Mouse (Mus musculus): ENCODE data around the gene Slc25a44.

Gene Slc25a44

DNA sequence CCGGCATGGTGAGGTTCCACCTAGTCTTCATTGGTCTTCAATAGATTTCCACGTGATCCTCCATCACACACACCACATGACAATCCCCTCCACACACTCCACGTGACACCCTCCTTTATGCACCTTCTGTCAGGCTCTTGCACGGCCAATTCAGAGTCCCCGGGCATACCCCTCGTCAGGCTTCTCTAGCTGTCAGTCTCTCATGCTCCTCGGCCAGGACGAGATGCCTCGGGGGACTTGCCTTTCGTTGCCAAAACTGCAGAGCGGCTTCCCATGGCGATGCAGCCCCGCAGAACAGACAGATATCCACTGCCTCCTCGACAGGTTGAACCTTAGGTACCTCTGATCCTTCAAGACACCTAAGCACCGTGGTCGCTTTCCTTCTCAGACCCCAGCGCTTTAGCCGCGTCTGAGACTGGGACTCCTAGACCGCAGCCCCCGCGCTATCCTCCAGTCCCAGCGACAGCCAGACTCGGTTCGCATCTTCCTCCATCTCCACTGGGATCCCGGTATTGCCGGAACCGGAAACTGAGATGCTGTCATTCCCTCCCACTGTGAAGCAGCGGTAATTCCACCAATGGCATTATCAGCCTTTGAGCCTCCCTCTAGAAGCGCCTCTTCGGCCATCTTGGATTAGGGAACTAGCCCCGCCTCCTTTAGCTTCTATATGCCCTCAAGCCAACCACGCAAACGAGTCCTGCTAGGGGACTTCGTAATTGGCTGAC is at the start of gene Slc25a44:
TSS of gene Slc25a44 (minus strand) at position 535 of the 725 bp plus-strand sequence.
- DNase-seq: peak; percentile 97

DNA sequence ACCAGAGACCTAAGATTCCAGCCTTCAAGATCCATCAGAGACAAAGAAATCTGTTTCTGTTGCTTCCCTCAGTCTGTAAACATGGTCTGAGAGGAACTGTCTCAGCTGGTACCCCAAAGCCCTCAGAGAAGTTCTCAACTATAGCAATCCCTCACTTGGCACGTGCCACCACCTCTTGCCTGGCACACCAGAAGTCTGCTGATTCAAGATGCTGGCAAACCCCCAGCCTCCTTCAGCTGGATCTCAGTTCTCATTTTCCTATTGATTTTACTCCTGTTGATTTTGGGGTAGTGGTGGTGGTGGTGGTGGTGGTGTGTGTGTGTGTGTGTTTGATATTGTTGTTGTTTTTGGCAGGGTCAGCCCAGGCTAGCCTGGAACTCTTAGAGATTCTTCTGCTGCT is 48.6 kb upstream of the Slc25a44 start:
- no peak for DNase-seq

DNA sequence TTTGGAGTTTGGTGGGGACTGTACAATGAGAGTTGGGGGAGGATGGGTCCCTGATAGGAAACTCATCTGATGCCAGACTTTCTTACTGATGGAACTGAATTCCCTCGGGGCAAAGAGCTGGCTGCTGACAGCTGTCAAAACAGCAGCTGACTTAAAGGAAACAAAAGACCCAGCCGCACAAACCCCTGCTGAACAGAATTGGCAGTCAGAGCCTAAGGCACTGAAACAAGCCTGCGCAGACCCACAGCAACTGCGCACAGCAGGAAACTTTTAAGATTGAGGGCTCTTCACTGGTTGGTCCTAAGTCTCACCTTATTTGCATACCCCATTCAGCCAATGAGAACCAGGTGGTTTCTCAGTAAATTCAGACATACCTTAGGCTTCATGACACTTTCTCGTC is 48.1 kb upstream of the Slc25a44 start:
- DNase-seq: no peak

DNA sequence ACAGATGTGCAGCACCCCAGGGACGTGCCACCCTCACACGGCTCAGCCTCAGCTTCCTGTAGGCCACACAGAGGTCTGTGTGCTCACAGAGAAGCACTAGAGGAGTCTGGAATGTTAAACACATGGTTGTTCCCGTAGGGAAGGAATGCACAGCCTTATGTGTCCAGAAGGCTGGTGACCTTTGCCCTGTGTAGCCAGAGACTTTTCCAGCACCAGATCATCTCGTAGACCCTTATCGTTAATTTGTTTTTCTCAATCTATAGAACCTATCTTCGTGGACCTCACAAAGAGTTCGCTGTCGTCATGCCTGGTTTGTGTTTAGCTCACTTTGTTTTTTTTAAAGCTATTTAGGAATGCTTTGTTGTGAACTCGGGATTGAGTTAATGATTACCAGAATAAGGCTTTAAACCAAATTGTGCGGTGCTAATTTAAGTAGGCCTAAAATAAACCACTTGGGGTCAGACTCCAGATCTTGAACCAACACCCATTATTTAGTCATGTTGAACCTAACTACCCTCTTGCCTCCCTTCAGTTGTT is 46.1 kb upstream of the Slc25a44 start:
- no peak for DNase-seq

DNA sequence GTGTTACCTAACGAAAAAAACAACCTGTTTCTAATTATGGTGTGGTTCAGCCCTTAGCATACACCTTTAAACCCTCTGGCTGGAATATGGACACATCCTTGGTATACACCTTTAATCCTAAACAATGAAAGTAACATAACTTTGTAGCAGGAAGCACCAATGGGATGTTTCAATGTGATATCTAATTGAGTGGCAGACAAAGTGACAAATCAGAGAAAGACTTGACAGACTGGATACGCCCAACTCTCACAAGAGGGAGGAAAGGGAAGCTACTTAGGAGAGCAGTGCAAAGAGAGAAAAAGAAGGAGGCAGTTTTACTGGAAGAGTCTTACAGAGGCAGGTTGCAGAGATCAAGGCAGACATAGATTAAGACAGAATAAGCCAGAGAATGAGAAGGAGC is 44.5 kb upstream of the Slc25a44 start:
- DNase-seq: no peak

DNA sequence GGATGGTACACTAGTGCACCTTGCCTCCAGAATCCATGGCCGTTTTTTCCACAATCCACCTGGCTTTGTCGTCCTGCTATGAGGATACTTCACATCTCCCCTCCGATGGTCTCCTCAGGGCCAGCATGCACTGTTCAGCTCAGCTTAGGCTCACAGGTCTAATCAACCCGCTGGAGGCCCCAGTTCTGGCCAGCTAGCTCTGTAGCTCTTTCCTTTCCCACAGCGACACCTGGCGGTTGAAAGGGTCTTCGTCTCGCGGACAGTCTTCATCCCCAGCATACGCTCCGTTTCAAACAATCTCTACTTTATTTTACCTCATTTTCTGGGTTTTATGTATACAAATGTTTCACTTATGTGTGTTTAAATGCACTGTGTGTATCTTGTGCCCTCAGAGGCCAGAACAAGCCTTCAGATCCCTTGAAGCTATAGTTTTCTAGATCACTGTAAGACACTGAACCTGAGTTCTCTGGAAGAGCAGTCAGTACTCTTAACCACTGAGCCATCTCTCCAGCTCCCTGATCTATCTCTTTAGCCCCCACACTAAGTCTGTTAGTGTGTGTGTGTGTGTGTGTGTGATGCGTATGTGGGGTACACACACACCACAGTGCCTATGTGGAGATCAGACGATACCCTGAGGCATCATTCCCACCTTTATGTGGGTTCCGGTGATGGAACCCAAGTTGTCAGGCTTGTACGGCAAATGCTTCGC is 42.3 kb upstream of the Slc25a44 start:
- DNase-seq: peak; percentile 95 to 98

DNA sequence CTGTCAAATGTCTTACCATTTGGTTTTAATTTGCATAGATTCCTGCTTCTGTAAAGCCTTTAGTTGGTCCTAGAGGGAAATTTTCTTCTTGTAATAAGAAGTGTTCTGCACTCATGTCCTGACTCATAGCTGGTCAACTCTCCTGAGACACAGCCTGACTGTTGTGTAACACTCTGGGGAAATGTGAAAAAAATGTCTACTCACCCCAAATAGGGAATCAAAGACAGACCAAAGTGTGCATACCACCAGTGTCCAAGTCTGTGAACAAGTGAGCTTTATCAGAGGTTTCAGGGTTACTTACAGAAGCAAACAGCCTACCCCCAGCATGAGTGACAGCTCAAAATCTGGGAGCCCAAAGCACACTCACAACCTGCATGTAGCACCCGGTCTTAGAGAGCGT is 40.2 kb upstream of the Slc25a44 start:
- no peak for DNase-seq

DNA sequence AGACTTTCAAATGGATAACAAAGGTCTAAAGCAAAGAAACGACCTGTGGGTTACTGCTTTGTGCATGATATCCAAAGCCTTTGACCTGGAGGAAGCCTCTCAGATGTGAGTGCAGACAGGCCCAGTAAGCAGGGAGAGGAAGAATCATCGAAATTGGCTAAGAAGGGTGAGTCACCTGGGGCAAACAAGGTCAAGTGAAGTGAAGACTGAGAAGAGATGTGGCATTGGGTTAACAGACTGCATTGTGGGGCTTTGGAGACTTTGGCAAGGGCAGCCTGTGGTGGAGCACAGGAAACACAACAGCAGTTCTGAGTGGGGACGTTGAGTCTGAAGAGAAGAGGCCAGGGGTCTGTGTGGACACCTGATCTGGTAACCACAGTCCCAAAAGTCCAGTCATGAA is 39.5 kb upstream of the Slc25a44 start:
- no peak for DNase-seq

DNA sequence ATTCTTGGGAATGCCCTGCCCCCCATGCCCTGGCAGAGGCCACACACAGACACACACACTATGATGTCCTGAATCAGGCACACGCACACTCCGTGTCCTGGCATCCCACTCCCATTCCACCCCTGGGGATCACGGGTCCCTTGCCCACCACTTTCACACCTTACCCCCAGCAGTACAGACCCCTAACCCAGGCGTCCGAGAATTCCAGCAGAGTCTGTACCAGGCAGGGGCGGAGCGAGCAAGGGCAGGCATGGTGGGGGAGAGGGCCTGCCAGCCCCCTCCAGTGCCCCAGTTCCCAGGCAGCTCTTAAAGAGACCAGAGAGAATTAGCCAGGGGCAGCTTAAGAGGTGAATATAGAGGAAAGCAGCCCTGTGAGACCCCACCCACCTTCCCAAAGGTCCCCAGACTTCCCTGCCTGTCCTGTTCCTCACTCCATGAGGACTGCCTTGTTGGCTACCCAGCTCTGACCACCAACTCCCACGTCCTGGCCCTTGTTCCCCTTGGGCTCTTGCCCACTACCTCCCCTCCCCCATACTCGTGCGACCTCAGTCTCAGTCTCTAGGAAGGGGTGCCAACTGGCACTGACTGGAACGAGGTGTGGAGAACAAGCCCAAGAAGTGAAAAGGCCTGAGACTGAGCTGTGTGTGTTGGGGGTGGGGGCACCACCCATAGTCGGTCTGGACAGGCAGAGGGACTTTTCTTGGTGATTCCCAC is 36.2 kb upstream of the Slc25a44 start, which contains the start of gene Sema4a:
TSS of gene Sema4a (minus strand) at position 200 of the 714 bp plus-strand sequence.
- DNase-seq: peak in 1 of 2 experiments; percentile 58

DNA sequence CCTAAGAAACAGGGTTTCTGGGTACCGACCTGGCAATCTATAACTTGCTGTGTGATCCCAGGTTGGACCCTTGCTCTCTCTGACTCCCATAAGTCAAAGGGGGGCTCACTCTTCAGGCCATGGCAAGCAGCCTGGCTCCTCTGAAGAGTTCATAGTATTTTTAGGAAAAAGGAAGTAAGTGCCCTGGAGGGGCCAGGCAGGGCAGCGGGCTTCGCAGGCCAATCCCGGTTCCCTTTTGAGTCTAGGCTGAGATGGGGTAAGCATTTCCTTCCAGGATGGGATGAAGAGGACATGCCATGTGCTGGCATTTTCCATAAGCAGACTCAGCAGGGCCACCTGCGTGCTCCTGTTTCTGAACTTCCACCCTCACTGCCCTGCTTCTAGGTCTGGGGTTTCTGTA is 35.1 kb upstream of the Slc25a44 start:
- DNase-seq: no peak

DNA sequence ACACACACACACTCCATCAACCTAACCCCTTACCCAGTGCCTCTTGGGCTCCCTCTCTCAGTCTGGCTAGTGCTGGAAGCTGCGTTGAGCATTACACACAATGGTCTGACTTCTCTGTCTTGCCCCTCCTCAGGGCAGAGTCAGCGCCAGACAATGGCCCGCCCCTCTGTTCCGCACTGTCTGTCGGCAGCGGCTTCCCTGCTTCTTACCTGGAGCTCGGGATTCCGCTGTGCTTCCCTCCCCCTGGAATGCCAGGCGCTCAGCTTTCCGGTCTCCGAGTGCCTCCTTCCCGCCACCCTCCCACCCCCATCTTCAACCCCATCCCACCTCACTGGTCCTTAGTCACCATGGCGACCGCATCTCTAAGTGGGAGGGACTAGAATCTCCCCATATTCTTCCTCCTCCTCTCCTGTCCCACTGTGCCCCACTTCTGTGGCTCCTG is 33.9 kb upstream of the Slc25a44 start:
- no peak for DNase-seq

DNA sequence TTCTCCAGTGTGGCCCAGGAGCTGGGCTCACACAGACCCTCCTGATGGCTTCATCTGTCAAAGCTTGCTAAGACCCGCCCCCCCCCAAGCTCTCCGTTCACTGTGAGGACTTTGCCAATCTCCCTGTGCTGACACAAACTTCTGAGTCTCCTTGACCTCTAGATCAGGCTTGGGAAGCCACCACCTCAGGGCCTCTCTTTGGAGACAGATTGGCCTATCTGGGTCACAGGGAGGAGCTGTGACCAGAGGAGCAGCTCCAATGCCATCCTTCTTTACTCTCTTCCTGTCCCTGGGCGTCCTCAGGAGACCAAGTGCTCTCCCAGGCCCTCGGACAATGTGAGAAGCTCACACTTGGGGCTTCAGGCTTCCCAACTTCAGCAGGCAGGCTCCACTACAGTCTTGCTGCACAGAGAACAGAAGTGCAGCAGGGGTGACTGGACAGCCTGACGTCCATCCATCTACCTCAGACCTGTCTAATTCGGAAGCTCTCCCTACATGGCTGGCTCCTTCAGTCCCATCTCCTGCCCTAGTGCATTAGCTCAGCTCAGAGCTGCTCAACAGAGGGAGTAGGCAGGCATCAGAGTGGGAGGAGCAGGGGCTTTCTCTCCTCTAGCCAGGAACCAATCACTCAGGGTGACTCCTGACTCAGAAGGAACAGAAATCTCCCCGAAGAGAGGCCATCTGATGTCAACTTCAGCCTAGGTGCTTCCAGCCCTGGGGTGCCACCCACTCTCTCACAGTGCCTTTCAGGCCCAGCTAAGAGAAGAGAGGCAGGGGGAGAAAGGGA is 32.0 kb upstream of the Slc25a44 start:
- DNase-seq: no peak

DNA sequence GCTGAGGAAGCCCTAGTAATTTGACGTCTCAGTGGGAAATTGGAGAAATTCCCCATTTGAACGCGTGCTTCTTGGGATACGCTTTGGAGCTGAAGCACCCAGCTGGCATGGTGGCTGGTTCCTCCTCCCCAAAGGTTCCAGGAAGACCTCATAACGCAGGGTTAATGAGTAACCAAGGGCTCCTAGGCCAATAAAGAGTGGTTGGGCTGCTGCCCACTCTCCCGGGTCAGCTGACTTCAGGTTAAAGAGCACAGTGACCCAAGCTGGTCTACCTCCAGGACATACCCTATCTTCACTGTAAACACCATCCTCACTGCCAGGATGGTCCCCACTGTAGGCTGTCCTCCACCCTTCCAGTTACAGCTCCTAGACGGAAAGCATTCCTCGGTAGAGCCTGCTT is 31.4 kb upstream of the Slc25a44 start:
- DNase-seq: no peak

DNA sequence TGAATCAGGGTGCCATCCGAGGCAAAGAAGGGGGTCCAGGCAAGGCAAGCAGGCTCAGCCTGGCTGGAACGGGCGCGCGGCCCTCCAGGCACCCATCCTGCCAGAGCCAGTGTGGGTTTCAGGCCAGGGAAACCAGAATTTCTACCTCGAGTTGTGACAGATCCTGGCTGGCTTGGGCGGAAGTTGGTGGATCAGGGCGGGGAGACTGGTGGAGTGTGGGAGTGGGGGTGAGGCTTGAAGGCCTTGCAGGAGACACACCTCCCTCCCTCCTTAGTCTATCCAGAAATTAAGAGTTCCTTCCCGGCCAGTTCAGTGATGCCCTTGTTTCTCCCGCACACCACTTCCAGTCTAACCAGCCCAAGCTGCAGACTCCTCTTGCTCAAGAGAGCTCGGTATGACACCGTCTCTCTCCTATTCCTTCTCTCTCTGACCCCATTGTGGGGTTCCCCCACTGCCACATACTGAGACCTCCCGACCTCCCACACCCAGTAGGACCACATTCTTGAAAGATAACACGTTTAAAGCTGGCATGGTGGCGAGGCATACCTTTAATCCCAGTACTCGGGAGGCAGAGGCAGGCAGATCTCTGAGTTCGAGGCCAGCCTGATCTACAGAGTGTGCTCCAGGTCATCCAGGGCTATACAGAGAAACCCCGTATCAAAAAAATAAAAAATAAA is 30.8 kb upstream of the Slc25a44 start:
- no peak for DNase-seq

DNA sequence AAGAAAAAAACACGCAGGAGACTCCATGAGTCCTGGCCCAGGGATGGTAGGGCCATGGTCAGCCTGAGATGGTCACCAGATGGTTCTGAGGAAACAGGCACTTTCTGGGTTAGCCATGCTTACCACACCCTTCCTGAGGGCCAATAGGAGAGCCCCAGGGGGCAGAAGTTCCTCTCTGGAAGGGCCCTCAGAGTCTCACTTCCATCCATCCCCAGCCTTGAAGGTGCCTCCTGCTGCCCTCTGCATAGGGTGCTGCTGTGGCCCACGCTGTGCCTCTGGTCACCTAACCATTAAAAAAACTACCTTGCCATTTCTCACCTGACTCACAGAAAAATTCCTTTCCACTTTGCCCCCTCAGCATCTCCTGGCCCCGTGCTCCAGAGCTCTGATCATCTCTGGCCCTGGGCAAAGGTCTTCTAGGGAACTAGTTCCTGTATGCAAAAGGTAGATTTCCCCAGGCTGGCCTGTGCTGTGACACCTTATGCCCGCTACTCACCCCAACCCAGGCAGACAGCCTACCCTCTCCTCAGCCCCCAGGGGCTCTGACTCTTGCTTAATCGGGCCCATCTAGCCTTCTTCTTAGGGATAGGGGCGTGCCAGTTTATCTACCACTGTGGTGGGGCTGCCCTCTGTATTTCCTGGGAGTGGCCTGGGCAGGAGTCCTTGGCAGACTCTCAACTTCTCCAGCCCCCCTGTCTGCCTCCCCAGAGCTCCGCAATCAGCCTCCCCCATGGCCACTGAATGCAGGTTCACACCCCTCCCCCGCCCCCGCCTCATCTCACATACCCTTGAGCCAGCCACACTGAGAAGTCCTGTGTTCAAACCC is 30.0 kb upstream of the Slc25a44 start:
- DNase-seq: no peak

DNA sequence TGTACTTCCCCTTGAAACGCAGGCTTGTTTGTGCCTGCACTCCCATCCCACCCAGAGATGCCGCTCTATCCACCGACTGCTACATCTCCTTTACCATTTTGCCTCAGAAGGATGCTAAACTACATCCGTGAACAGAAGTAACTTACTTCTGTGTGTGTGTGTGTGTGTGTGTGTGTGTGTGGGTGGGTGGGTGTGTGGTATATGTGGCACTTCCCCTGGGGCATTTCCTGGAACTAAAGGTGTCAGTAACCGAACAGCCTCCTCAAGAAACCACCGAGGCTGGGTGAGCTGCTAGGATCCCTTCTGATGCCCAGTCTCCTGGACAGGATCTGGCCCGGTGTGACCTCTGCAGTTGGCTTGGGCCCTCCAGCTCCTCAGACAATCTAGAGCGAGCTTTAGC is 29.0 kb upstream of the Slc25a44 start:
- DNase-seq: no peak

DNA sequence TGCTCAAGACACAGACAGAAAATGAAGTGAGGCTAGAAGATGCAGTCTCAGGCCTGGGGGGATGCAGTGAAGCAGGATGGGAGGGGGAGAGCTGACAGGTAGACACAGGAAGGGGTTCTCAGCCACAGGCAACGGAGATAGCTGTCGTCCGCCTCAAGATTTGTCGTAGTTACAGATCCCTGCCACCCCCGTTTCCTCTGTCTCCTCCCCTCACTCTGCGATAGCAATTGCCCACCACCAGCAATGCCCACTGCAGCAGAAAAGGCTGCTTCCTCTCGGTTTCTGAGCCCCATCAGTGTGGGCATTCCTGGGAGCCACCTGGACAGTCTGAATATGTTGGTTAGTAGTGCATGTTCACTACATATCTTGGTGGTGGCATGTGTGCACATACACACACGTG is 28.4 kb upstream of the Slc25a44 start:
- no peak for DNase-seq

DNA sequence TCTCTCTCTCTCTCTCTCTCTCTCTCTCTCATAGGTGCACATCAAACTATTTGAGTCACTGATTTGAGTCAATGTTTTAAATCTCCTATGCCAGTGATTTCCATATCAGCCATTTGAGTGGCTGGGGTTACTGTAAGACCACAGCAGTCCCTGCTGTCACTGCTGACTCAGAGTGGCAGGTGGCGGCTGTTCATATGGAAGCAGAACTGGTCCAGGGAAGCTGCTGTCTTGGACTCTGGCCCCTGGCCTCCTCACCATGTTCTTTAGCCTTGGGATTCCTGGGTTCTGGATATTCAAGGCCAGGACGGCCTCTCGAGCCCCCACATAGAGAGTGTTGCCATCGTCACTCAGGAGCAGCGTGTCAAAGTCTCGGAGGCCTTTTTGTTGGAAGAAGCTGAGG is 27.8 kb upstream of the Slc25a44 start:
- DNase-seq: peak; percentile 54 to 63

DNA sequence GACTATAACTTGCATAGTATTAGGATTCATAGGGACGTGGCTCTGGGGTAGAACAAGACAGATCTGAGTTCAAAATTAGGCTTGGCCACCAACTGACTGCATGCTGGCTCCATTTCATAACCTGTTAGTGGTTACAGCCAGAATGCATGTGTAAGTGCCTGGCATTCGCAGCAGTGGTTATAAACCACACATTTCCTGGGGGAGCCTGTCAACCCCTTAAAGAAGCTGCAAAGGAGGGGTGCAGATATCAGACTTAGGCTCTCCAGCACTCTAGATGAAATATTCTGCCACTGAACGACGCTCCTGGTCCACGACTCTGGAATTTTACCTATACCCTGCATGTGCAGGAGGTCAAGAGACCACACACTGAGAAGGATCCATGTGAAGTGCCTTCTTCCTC is 27.3 kb upstream of the Slc25a44 start:
- DNase-seq: no peak

DNA sequence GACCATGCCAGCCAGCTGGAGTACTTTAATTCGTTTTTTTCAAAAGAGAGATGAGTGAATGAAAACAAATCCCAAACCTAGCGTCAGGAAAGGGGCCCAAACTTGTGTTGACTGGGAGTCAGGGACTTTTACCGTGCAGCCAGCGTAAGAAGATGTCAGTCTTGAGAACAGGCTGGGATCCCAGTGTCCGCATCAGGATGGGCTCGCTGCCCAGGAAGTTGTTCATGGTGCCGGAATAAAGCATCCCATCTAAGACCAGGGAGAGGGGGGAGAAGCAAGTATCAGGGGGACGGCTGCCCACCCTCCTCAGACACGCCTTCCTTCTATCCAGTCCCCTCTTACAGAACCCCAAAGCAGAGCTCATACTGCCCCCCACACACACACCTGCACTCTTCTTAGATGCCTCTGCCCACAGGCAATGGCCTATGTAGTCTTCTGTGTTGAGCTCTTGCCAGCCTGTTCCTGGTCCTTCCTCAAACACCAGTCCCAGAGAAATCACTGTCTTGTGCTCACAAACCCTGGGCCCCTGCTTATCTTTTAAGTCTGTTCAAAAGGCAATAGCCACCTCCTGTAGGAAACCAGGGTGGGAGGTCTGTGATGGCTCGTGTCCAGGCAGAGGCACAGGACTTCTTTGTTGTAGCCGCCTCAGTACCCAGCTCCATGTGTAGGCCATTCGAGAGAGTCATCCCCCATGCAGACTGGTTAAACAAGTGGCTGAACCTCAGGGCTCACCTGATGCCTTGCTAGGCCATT is 25.6 kb upstream of the Slc25a44 start:
- no peak for DNase-seq

All from cerebellum, postnatal 14 days (tissue).